Comparison of ENCODE assay signal across 13 mouse cellular contexts in genomic region chr11:119035094-119035685, GRCm38 (mm10). TPM values are rescaled to one million over a fixed set of nuclear protein-coding genes. Genes with fewer than 3 reads are reported as not detected.
A peak's percentile ranks its signal among the peaks of the same experiment; 100 is the strongest.
DNase-seq lines count a peak whose midpoint lies in the region; ATAC-seq lines count a peak whose summit lies in the region.
"Had no signal": no experiment of that assay in that cellular context is flagged by ENCODE, and none has a peak within 500 bp of the region (broad histone marks: within the 10 kb centered on the region; RNA-seq: fewer than 3 reads in every experiment).

No protein-coding gene starts in this region.

- peak overlapping the region; percentile 46 for H3K4me3 ChIP-seq in megakaryocyte, embryonic 14.5 days (replicated peaks)
- H3K4me3 ChIP-seq in forebrain, embryonic 15.5 days: peak overlapping the region; percentile 19
- H3K4me3 ChIP-seq in neural tube, embryonic 13.5 days: peak overlapping the region; percentile 4; the same call in 1 of the 2 replicates
- H3K4me3 ChIP-seq: myocyte had no signal

- no peak for ATAC-seq in megakaryocyte, adult 5-6 weeks (ENCODE audit: poor library complexity, severe bottlenecking)
- ATAC-seq in forebrain, embryonic 15.5 days (replicated peaks): no peak
- no peak for ATAC-seq in neural tube, embryonic 13.5 days (ENCODE audit: low read depth)

- peaks cover 39% of the 10 kb centered on the region for H3K4me1 ChIP-seq in megakaryocyte, embryonic 14.5 days
- H3K4me1 ChIP-seq in forebrain, embryonic 15.5 days: peaks cover 66% of the 10 kb centered on the region
- peaks cover 63% of the 10 kb centered on the region for H3K4me1 ChIP-seq in neural tube, embryonic 13.5 days (replicated peaks)

- WGBS in forebrain, embryonic 15.5 days: 5% methylated on average over 21 of the region's 21 CpGs
- 2% methylated on average over 21 of the region's 21 CpGs for WGBS in neural tube, embryonic 13.5 days

- no peaks in the 10 kb centered on the region for H3K9me3 ChIP-seq in megakaryocyte, embryonic 14.5 days
- no peaks in the 10 kb centered on the region for H3K9me3 ChIP-seq in forebrain, embryonic 15.5 days
- H3K9me3 ChIP-seq in neural tube, embryonic 13.5 days: no peaks in the 10 kb centered on the region

- H3K36me3 ChIP-seq in megakaryocyte, embryonic 14.5 days (replicated peaks; ENCODE audit: low read length): peaks cover 10% of the 10 kb centered on the region
- H3K36me3 ChIP-seq in forebrain, embryonic 15.5 days: peaks cover 12% of the 10 kb centered on the region
- H3K36me3 ChIP-seq in neural tube, embryonic 13.5 days: peaks cover 22% of the 10 kb centered on the region

- DNase-seq in kidney, postnatal 25 days: peak; percentile 35 to 79
- no peak for DNase-seq in cerebellum, postnatal 36 days
- DNase-seq in cerebellum, postnatal 25 days: no peak

- no peak overlapping the region for H3K27ac ChIP-seq in forebrain, embryonic 15.5 days (replicated peaks)
- H3K27ac ChIP-seq in neural tube, embryonic 13.5 days (replicated peaks): no peak overlapping the region

- H3K9ac ChIP-seq in forebrain, embryonic 15.5 days (replicated peaks): peak overlapping the region; percentile 13; the same call in 1 of the 2 replicates
- 0 out of 2 replicates have a peak overlapping the region, but pooled peaks have one; percentile 26 for H3K9ac ChIP-seq in neural tube, embryonic 13.5 days

- H3K4me2 ChIP-seq in forebrain, embryonic 15.5 days (replicated peaks): peak overlapping the region; percentile 22
- H3K4me2 ChIP-seq in neural tube, embryonic 13.5 days: peak overlapping the region; percentile 17; the same call in 1 of the 2 replicates

- H3K27me3 ChIP-seq in megakaryocyte, embryonic 14.5 days (replicated peaks): peaks cover 86% of the 10 kb centered on the region
- peaks cover 49% of the 10 kb centered on the region for H3K27me3 ChIP-seq in forebrain, embryonic 15.5 days
- peaks cover 69% of the 10 kb centered on the region for H3K27me3 ChIP-seq in neural tube, embryonic 13.5 days

RNA-seq across cellular contexts. Expression of gene Cbx8, which starts 5.6 kb away (rescaled TPM):
- polyA plus RNA-seq in megakaryocyte, embryonic 14.5 days (2012; ENCODE audit: insufficient read depth, low replicate concordance): 2.7 and 7.4 TPM in 2 replicates
- 3.2 and 5.6 TPM in 2 replicates for total RNA-seq in megakaryocyte, adult 5-6 weeks (2015)
- total RNA-seq in megakaryocyte, adult 5-6 weeks (2017): 3.0 and 3.6 TPM in 2 replicates
- 13.8 and 14.1 TPM in 2 replicates for polyA plus RNA-seq in forebrain, embryonic 15.5 days (2015; fragmentation: Nextera tagmentation; extraction: Ambion mirVana)
- polyA plus RNA-seq in neural tube, embryonic 13.5 days (2015; fragmentation: Nextera tagmentation; extraction: Ambion mirVana): 7.0 and 8.5 TPM in 2 replicates

RNA-seq across cellular contexts. Expression of gene Cbx2, which starts 12.4 kb away (rescaled TPM):
- polyA plus RNA-seq in megakaryocyte, embryonic 14.5 days (2012; ENCODE audit: insufficient read depth, low replicate concordance): 0.46 TPM in 1 of 2 replicates, not detected in the other
- 1.5 and 1.6 TPM in 2 replicates for total RNA-seq in megakaryocyte, adult 5-6 weeks (2015)
- 2.8 TPM in 2 replicates for total RNA-seq in megakaryocyte, adult 5-6 weeks (2017)
- 30.4 and 31.8 TPM in 2 replicates for polyA plus RNA-seq in forebrain, embryonic 15.5 days (2015; fragmentation: Nextera tagmentation; extraction: Ambion mirVana)
- polyA plus RNA-seq in neural tube, embryonic 13.5 days (2015; fragmentation: Nextera tagmentation; extraction: Ambion mirVana): 17.4 and 21.4 TPM in 2 replicates

RNA-seq across cellular contexts. Expression of gene Enpp7, which starts 47.2 kb away (rescaled TPM):
- polyA plus RNA-seq in megakaryocyte, embryonic 14.5 days (2012; ENCODE audit: insufficient read depth, low replicate concordance): not detected in 2 replicates
- total RNA-seq in megakaryocyte, adult 5-6 weeks (2015): not detected in 2 replicates
- not detected in 2 replicates for total RNA-seq in megakaryocyte, adult 5-6 weeks (2017)
- not detected in 2 replicates for polyA plus RNA-seq in forebrain, embryonic 15.5 days (2015; fragmentation: Nextera tagmentation; extraction: Ambion mirVana)
- polyA plus RNA-seq in neural tube, embryonic 13.5 days (2015; fragmentation: Nextera tagmentation; extraction: Ambion mirVana): not detected in 2 replicates
- total RNA-seq: adrenal gland, postnatal 4 days; gastrocnemius, adult 8-10 months; layer of hippocampus, adult 18-20 months; MEL had no signal
- polyA plus RNA-seq: liver, embryonic 16.5 days; myocyte had no signal

RNA-seq across cellular contexts. Expression of gene Cbx4, which starts 50.8 kb away (rescaled TPM):
- polyA plus RNA-seq in megakaryocyte, embryonic 14.5 days (2012; ENCODE audit: insufficient read depth, low replicate concordance): 49.2 and 111 TPM in 2 replicates
- 15.3 and 15.5 TPM in 2 replicates for total RNA-seq in megakaryocyte, adult 5-6 weeks (2015)
- 18.0 and 18.4 TPM in 2 replicates for total RNA-seq in megakaryocyte, adult 5-6 weeks (2017)
- polyA plus RNA-seq in forebrain, embryonic 15.5 days (2015; fragmentation: Nextera tagmentation; extraction: Ambion mirVana): 15.5 and 16.5 TPM in 2 replicates
- polyA plus RNA-seq in neural tube, embryonic 13.5 days (2015; fragmentation: Nextera tagmentation; extraction: Ambion mirVana): 14.8 and 16.5 TPM in 2 replicates

Comparison
In these comparisons a context has a peak if more than half of its experiments do, and no peak if none do; other contexts are left out.
1. DNase-seq: peak in kidney, postnatal 25 days (2 of 2); none in cerebellum, postnatal 36 days (0 of 2) and cerebellum, postnatal 25 days (0 of 2).
2. RNA of gene Cbx2, which starts 12.4 kb away (polyA plus RNA-seq): 30.4 to 31.8 TPM in forebrain, embryonic 15.5 days and 17.4 to 21.4 TPM in neural tube, embryonic 13.5 days; 0.46 TPM in megakaryocyte, embryonic 14.5 days; every median in the first group is over 10 times any median in the second.
3. Peak in every context shown above with its lines, with median percentiles within 50 percentile points of each other: H3K4me3 ChIP-seq.